Mouse (Mus musculus): Measurements from ENCODE around the gene Mc1r. TPM values are rescaled to one million over a fixed set of nuclear protein-coding genes. Genes with fewer than 3 reads are reported as not detected.
A peak's percentile ranks its signal among the peaks of the same experiment; 100 is the strongest.
"Not testable (repeated sequence)": the region's sequence is repeated elsewhere in the genome, so short reads cannot be mapped to it uniquely, and the experiment has no call there.

The Mc1r gene
- total RNA-seq, 4 experiments from 2014 or later: not detected

DNA sequence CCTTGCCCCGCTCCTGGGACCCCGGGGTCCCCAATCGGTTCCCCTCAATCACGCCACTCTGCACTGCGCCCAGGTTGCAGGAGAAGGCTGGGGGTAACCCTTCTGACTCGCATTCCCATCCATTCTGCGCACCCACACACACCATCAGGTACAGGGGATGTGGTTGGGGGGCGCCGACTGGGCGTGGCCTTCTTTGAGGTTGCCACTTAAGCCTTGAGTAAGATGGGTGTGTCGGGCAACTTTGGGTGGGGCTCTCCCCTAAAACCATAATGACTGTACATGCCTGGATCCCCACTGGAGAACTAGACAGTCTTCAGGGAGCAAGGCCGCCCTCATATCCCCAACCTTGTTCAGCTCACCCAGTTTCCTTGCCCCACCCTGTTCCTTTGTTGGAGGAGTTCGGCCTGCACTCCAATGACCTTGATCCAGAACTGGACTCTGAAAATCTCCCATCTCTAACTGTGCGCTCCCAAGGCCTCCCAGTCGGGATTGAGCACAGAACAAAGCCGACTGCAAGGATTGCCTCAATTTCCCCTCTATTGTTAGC, 4.9 kb downstream of the Mc1r start:
- DNase-seq (ENCODE audit: low spot score): no peak

DNA sequence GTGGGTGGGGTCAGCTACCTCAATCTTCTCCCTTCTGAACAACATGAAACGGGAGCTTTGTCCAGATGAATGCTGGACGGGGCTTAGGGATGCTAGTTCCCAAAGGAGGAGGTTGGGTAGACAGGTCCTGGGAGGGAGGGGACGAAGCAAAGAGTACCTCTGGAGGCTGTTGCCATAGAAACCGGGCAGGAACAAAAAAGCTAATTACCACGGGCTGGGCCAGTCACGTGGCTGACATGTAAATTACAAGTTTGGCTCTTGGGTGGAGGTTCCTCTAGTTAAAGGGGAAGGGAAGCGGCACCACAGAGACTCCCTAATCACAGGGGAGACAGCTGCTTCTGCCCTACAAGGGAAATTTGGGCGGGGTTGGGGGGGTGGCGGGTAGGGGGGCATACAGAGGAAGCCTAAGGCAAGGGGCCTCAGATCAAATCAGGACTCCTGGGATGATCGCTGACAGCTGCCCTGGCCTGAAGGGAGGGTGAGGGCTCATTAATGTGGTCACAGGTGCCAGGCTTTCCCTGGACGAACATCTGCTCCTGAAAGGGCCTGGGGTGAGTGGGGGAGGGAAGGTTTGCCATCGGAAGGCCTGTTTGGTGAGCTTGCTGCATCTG, 5.8 kb downstream of the Mc1r start:
- DNase-seq (ENCODE audit: low spot score): no peak

DNA sequence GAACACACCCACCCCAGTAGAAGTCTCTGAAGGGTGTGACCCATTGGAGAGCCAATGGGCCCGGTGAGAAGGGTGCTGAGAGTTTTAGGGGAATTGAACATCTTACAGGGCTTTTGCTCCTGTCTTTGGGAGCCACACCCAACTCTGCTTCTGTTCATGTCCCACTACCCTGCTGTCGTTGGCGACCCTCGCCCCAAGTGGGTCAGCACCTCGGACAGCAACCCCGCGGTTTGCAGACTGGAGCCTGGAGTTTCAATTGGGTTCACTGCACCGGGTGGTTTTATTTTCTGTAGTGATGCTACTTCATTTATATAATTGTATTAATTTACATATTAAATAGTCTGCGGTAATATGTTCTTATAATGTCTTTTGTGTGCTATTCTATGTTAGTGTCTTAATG, 7.3 kb downstream of the Mc1r start:
- no peak for DNase-seq (ENCODE audit: low spot score)

GRCm38 (mm10) chr8:123414997-123415696, 8.2 kb downstream of the Mc1r start:
- not testable (repeated sequence) for DNase-seq (ENCODE audit: low spot score)

GRCm38 (mm10) chr8:123415967-123416943, 9.3 kb downstream of the Mc1r start:
- no peak for DNase-seq (ENCODE audit: low spot score)

- no peak for DNase-seq (ENCODE audit: low spot score)
These were observed 10.1 kb downstream of the Mc1r start for GRCm38 (mm10) chr8:123416944-123417555.

GRCm38 (mm10) chr8:123419711-123420110, 12.8 kb downstream of the Mc1r start:
- no peak for DNase-seq (ENCODE audit: low spot score)

GRCm38 (mm10) chr8:123420525-123421281, 13.8 kb downstream of the Mc1r start:
- no peak for DNase-seq (ENCODE audit: low spot score)

GRCm38 (mm10) chr8:123421325-123421724, 14.4 kb downstream of the Mc1r start:
- no peak for DNase-seq (ENCODE audit: low spot score)

GRCm38 (mm10) chr8:123422056-123422780, 15.3 kb downstream of the Mc1r start:
- peak; percentile 64 for DNase-seq (ENCODE audit: low spot score)

DNA sequence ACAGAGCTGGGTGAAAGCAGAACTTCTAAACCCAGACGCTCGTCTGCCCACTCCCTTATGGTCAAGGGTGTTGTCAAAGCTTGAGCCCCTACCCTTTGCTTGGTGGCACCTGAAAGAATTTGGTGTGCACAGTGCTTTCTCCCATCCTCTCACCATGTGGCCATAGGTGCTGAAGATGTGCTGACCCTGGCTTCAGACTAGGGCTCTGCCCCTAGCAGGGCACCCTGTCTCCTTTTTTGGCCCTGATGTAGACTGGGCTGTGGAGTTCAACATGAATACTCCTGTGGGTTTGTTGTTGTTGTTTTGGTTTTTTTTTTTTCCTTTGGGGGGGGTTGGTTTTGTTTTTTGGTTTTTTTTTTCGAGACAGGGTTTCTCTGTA, 15.9 kb downstream of the Mc1r start:
- no peak for DNase-seq (ENCODE audit: low spot score)

DNA sequence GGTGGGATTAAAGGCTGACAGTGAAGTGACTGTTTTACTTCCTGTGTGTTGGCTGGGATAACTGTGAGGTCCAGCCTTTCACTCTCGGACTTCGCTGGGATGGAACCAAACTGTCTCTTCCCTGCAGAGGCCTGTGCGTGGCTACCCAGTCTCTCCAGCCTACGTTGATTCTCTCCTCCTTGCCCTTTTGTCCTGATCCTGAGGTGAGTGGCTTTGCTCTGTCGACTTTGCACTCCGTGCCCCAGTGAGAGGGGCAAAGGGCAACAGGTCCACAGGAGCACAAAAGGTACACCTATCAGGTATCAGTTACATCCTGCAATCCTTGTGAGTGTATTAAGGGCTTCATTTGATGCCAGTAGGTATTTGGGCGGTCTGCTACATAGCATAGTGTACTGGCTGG, 16.5 kb downstream of the Mc1r start, which contains the start of gene Def8:
TSS of gene Def8 (plus strand) at position 87 of the 400 bp plus-strand sequence.
- no peak for DNase-seq (ENCODE audit: low spot score)

DNA sequence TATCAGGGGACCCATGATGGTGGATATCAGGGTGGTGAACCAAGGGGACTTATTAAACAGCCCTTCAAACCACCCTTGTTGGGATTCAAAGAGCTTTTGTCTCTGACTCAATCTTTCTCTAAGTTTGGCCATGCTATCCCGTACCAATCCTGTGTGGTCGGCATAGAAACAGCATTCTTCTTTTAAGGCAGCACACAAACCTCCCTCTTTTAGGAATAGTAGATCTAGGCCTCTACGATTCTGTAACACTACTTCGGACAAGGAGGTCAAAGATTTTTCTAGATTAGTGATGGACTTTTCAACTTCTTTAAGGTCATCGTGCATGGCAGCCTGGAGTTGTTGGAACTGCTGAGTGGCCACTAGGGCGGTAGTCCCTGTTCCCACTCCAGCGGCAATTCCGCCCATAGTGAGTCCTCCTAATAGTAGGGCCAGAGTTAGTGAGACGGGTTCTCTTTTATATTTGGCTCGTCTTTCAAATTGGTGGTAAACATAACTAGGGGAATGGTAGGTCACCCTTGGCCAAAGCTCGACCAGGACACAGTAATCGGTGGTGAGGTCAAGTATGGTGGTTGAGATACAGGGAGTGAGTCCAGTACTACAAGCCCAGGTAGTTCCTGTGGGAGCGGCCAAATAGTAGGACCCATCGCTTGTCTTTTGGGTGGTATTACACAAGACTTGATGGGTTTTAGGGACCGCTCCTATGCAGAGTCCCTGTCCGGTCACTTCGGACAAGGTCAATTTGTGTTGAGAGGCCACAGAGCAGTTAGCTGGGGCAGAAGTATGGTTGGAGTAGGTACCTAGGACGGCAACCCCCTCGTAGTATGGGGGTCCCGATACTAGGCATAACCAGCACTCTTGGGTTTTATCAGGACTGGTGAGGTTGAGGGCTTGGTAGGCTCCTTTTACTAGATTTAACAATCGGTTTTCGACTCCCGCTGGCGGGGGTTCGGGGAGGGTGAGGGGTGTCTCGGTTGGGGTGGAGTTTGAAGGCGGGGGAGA, 19.9 kb downstream of the Mc1r start:
- DNase-seq (ENCODE audit: low spot score): no peak

- DNase-seq (ENCODE audit: low spot score): no peak
These were observed 20.9 kb downstream of the Mc1r start for GRCm38 (mm10) chr8:123427639-123428275.

DNA sequence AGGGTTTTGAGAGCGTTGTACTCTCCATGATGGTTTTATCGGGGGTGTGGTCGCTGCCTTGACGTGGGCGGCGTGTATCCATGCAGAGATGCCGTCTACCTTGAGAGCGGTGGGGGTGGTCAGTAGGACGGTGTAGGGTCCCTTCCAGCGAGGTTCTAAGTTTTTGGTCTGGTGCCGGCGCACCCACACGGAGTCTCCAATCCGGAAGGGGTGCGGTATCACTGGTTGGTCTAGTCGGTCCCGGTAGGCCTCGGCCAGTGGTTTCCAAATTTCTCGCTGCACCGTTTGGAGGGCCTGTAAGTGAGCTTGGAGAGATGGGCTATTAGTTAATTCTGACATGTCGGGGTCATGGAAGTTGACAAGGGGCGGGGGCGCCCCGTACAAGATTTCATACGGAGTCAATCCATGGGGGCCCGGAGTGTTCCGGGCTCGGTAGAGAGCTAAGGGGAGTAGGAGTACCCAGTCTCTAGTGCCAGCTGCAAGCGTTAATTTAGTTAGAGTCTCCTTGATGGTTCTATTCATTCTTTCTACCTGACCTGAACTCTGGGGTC, 21.5 kb downstream of the Mc1r start:
- DNase-seq (ENCODE audit: low spot score): no peak

DNA sequence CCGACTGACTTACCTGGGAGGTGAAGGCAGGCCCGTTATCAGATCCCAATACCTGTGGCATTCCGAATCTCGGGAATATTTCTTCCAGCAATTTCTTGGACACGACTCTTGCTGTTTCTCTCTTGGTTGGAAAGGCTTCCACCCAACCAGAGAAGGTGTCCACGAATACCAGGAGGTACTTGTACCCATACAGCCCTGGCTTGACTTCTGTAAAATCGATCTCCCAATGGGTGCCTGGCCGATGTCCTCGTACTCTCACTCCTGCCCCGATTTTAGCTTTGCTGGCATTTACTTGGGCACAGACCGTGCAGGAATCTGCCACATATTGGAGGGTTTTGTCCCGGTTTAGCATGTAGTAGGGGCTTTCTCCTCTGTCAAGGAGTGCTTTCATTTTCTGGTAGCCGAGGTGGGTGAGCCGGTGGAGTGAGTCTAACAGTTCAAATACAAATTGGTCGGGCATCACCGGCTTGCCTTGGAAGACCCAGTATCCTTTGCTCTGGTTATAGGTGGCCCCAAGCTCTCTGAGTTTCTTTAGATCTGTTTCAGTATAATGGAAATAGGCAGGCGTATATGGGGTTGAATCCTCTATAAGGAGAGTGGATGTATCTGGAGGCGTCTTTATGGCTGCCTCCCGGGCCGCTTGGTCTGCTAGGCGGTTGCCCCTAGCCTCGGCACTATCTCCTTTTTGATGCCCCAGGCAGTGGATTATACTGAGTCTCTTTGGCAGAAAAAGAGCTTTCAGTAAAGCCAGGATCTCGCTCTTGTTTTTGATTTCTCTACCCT, 22.2 kb downstream of the Mc1r start:
- no peak for DNase-seq (ENCODE audit: low spot score)

DNA sequence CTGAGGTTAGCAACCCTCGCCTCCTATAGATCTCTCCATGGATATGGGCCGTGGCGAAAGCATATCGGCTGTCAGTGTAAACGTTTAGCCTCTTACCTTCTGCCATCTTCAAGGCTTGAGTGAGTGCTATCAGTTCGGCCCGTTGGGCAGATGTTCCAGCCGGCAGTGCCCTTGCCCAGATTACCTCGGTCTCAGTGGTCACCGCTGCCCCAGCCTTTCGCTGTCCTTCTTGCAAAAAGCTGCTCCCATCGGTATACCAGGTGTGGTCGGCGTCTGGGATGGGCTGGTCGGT, 22.8 kb downstream of the Mc1r start:
- DNase-seq (ENCODE audit: low spot score): not testable (repeated sequence)
